Mouse (Mus musculus) liver, embryonic 12.5 days (tissue): ENCODE measurements around the gene Olfr577. TPM values are rescaled to one million over a fixed set of nuclear protein-coding genes. Genes with fewer than 3 reads are reported as not detected.

Experiments used
- polyA plus RNA-seq: library from polyadenylated mRNA; unstranded; fragments of >200 nt; fragmentation: Nextera tagmentation; extraction: Ambion mirVana; gene quantifications from 2 replicates; pipeline ENCODE4 v1.2.1, GENCODE M21; 2016

Gene Olfr577
- polyA plus RNA-seq, 1 experiment from 2014 or later: not detected

Other genes with a start within 250 kb of the Olfr577 start
- not detected in 2 replicates for gene Olfr559, start 248.5 kb downstream of the Olfr577 start, polyA plus RNA-seq
- not detected in 2 replicates for gene Olfr560, start 216.6 kb downstream of the Olfr577 start, polyA plus RNA-seq
- gene Olfr78, start 216.5 kb downstream of the Olfr577 start, polyA plus RNA-seq: not detected in 2 replicates
- not detected in 2 replicates for gene Olfr561, start 204.7 kb downstream of the Olfr577 start, polyA plus RNA-seq
- not detected in 2 replicates for gene Olfr564, start 172.5 kb downstream of the Olfr577 start, polyA plus RNA-seq
- gene Olfr566, start 117.2 kb downstream of the Olfr577 start, polyA plus RNA-seq: not detected in 2 replicates
- not detected in 2 replicates for gene Olfr568, start 98.8 kb downstream of the Olfr577 start, polyA plus RNA-seq
- gene Olfr569, start 85.1 kb downstream of the Olfr577 start, polyA plus RNA-seq: not detected in 2 replicates
- not detected in 2 replicates for gene Olfr570, start 81.4 kb downstream of the Olfr577 start, polyA plus RNA-seq
- not detected in 2 replicates for gene Olfr571, start 58.4 kb downstream of the Olfr577 start, polyA plus RNA-seq
- not detected in 2 replicates for gene Olfr572, start 51.5 kb downstream of the Olfr577 start, polyA plus RNA-seq
- gene Olfr573-ps1, start 33.4 kb downstream of the Olfr577 start, polyA plus RNA-seq: not detected in 2 replicates
- not detected in 2 replicates for gene Olfr574, start 27.5 kb downstream of the Olfr577 start, polyA plus RNA-seq
- gene Olfr575, start 17.2 kb downstream of the Olfr577 start, polyA plus RNA-seq: not detected in 2 replicates
- not detected in 2 replicates for gene Olfr576, start 13.3 kb downstream of the Olfr577 start, polyA plus RNA-seq
- not detected in 2 replicates for gene Olfr578, start 13.4 kb upstream of the Olfr577 start, polyA plus RNA-seq
- gene Olfr582, start 62.1 kb upstream of the Olfr577 start, polyA plus RNA-seq: not detected in 2 replicates
- not detected in 2 replicates for gene Olfr583, start 75.4 kb upstream of the Olfr577 start, polyA plus RNA-seq
- gene Olfr584, start 105.9 kb upstream of the Olfr577 start, polyA plus RNA-seq: not detected in 2 replicates
- gene Olfr585, start 121.8 kb upstream of the Olfr577 start, polyA plus RNA-seq: not detected in 2 replicates
- gene Olfr586, start 149.7 kb upstream of the Olfr577 start, polyA plus RNA-seq: not detected in 2 replicates
- gene Olfr588-ps1, start 164.9 kb upstream of the Olfr577 start, polyA plus RNA-seq: not detected in 2 replicates
- gene Olfr589, start 180.4 kb upstream of the Olfr577 start, polyA plus RNA-seq: not detected in 2 replicates
- not detected in 2 replicates for gene Olfr591, start 202.4 kb upstream of the Olfr577 start, polyA plus RNA-seq
- gene Olfr592, start 208.9 kb upstream of the Olfr577 start, polyA plus RNA-seq: not detected in 2 replicates
- not detected in 2 replicates for gene Olfr593, start 235.9 kb upstream of the Olfr577 start, polyA plus RNA-seq
- not detected in 2 replicates for gene Olfr594, start 241.1 kb upstream of the Olfr577 start, polyA plus RNA-seq